Mouse (Mus musculus) embryonic fibroblast, embryonic 13.5 days (primary cell): ENCODE data around the gene Zfp791.

Experiments
- CTCF ChIP-seq: IDR thresholded peaks from 2 replicates; pipeline ENCODE4 v1.5.1; 2011; ENCODE audit warnings: mild to moderate bottlenecking, control low read depth, low read length, moderate library complexity, borderline replicate concordance; ENCODE audit not compliant: insufficient read depth
- POLR2A ChIP-seq: IDR thresholded peaks from 2 replicates; pipeline ENCODE4 v1.6.1; 2011; ENCODE audit warnings: low read depth, mild to moderate bottlenecking, control low read depth, low read length, moderate library complexity

DNA sequence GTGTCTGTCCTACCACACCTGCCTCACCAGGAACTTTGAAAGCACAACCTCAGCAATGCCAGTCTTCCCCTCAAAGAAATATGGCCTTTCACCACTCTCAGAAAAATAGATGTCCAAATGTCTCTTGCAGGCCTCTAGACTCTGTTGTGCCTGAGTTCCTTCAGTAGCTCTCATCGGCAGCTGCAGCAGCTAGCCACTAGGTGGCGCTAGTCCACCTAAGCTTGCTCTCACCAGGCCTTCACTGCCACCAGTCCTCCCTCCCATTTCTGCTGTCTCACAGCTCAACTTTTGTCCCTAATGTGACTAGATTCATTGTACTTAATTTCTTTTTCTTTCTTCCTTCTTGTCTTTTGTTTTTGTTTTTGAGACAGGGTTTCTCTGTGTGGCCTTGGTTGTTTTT is 45.9 kb downstream of the Zfp791 start:
- peak; percentile 96 for TF ChIP-seq CTCF
- no peak for TF ChIP-seq POLR2A
